Mouse (Mus musculus): ENCODE measurements around the gene Iqch. TPM values are rescaled to one million over a fixed set of nuclear protein-coding genes. Genes with fewer than 3 reads are reported as not detected.
"Not testable (repeated sequence)": the region's sequence is repeated elsewhere in the genome, so short reads cannot be mapped to it uniquely, and the experiment has no call there.

The Iqch gene
- polyA plus RNA-seq, 1 experiment: not detected

- WGBS: 54% methylated on average over 3 of the region's 3 CpGs
- no peak for DNase-seq
- no peaks in the 10 kb centered on the region for H3K27me3 ChIP-seq (ENCODE audit: control insufficient read depth, insufficient read depth, low read length)
- TF ChIP-seq POLR2A (IDR thresholded peaks at IDR 0.05; ENCODE audit: borderline replicate concordance, insufficient read depth, low read length): no peak
- no peak for TF ChIP-seq CTCF (IDR thresholded peaks at IDR 0.05; ENCODE audit: borderline replicate concordance, insufficient read depth, low read depth, low read length)
- no peak overlapping the region for H3K4me3 ChIP-seq (replicated peaks; ENCODE audit: insufficient read depth, low read depth, low read length)
- 0 out of 2 replicates have a peak, but pooled peaks cover 4% of the 10 kb centered on the region for H3K4me1 ChIP-seq (ENCODE audit: control insufficient read depth, insufficient read depth, low read length)
- H3K27ac ChIP-seq (ENCODE audit: insufficient read depth, low read length): no peak overlapping the region
Observed at GRCm38 (mm10) chr9:63555460-63555990, 46.8 kb downstream of the Iqch start.

- Histone ChIP-seq H3K4me1 (ENCODE audit: control insufficient read depth, insufficient read depth, low read length) (0 out of 2 replicates have a peak, but pooled peaks cover 4% of the 10 kb centered on the region), H3K27me3 (ENCODE audit: control insufficient read depth, insufficient read depth, low read length) (no peaks in the 10 kb centered on the region), H3K4me3 (replicated peaks; ENCODE audit: insufficient read depth, low read depth, low read length) (no peak overlapping the region), H3K27ac (ENCODE audit: insufficient read depth, low read length) (no peak overlapping the region)
- TF ChIP-seq POLR2A (IDR thresholded peaks at IDR 0.05; ENCODE audit: borderline replicate concordance, insufficient read depth, low read length) (no peak), CTCF (IDR thresholded peaks at IDR 0.05; ENCODE audit: borderline replicate concordance, insufficient read depth, low read depth, low read length) (no peak)
- no peak for DNase-seq
- WGBS: 62% methylated on average over 3 of the region's 3 CpGs
Observed at GRCm38 (mm10) chr9:63553628-63554027, 48.7 kb downstream of the Iqch start.

- 86% methylated on average over 6 of the region's 6 CpGs for WGBS
- not testable (repeated sequence) for H3K27ac ChIP-seq (ENCODE audit: insufficient read depth, low read length); H3K4me3 ChIP-seq (replicated peaks; ENCODE audit: insufficient read depth, low read depth, low read length); H3K27me3 ChIP-seq (ENCODE audit: control insufficient read depth, insufficient read depth, low read length); H3K4me1 ChIP-seq (ENCODE audit: control insufficient read depth, insufficient read depth, low read length); DNase-seq
Observed at GRCm38 (mm10) chr9:63550701-63551100, 51.6 kb downstream of the Iqch start.

GRCm38 (mm10) chr9:63548966-63549365, 53.3 kb downstream of the Iqch start:
- Histone ChIP-seq H3K4me1 (ENCODE audit: control insufficient read depth, insufficient read depth, low read length) (no peaks in the 10 kb centered on the region), H3K27ac (ENCODE audit: insufficient read depth, low read length) (no peak overlapping the region), H3K27me3 (ENCODE audit: control insufficient read depth, insufficient read depth, low read length) (no peaks in the 10 kb centered on the region), H3K4me3 (replicated peaks; ENCODE audit: insufficient read depth, low read depth, low read length) (no peak overlapping the region)
- TF ChIP-seq POLR2A (IDR thresholded peaks at IDR 0.05; ENCODE audit: borderline replicate concordance, insufficient read depth, low read length) (no peak), CTCF (IDR thresholded peaks at IDR 0.05; ENCODE audit: borderline replicate concordance, insufficient read depth, low read depth, low read length) (no peak)
- no peak for DNase-seq
- WGBS: 91% methylated on average over 5 of the region's 5 CpGs

- no peaks in the 10 kb centered on the region for H3K27me3 ChIP-seq (ENCODE audit: control insufficient read depth, insufficient read depth, low read length)
- no peak overlapping the region for H3K4me3 ChIP-seq (replicated peaks; ENCODE audit: insufficient read depth, low read depth, low read length)
- H3K4me1 ChIP-seq (ENCODE audit: control insufficient read depth, insufficient read depth, low read length): no peaks in the 10 kb centered on the region
- WGBS: 75% methylated on average over 7 of the region's 7 CpGs
- no peak overlapping the region for H3K27ac ChIP-seq (ENCODE audit: insufficient read depth, low read length)
- no peak for TF ChIP-seq CTCF (IDR thresholded peaks at IDR 0.05; ENCODE audit: borderline replicate concordance, insufficient read depth, low read depth, low read length)
- TF ChIP-seq POLR2A (IDR thresholded peaks at IDR 0.05; ENCODE audit: borderline replicate concordance, insufficient read depth, low read length): no peak
- DNase-seq: no peak
Observed at GRCm38 (mm10) chr9:63541926-63542325, 60.4 kb downstream of the Iqch start.

- no peak for DNase-seq
- WGBS: 75% methylated on average over 7 of the region's 7 CpGs
- no peak overlapping the region for H3K27ac ChIP-seq (ENCODE audit: insufficient read depth, low read length)
- no peaks in the 10 kb centered on the region for H3K4me1 ChIP-seq (ENCODE audit: control insufficient read depth, insufficient read depth, low read length)
- H3K4me3 ChIP-seq (replicated peaks; ENCODE audit: insufficient read depth, low read depth, low read length): no peak overlapping the region
- no peaks in the 10 kb centered on the region for H3K27me3 ChIP-seq (ENCODE audit: control insufficient read depth, insufficient read depth, low read length)
- TF ChIP-seq CTCF (IDR thresholded peaks at IDR 0.05; ENCODE audit: borderline replicate concordance, insufficient read depth, low read depth, low read length) (no peak), POLR2A (IDR thresholded peaks at IDR 0.05; ENCODE audit: borderline replicate concordance, insufficient read depth, low read length) (no peak)
Observed at GRCm38 (mm10) chr9:63541301-63541700, 61.0 kb downstream of the Iqch start.

- 0 out of 2 replicates have a peak, but pooled peaks cover 3% of the 10 kb centered on the region for H3K4me1 ChIP-seq (ENCODE audit: control insufficient read depth, insufficient read depth, low read length)
- TF ChIP-seq POLR2A (IDR thresholded peaks at IDR 0.05; ENCODE audit: borderline replicate concordance, insufficient read depth, low read length) (no peak), CTCF (IDR thresholded peaks at IDR 0.05; ENCODE audit: borderline replicate concordance, insufficient read depth, low read depth, low read length) (no peak)
- 86% methylated on average over 4 of the region's 4 CpGs for WGBS
- H3K4me3 ChIP-seq (replicated peaks; ENCODE audit: insufficient read depth, low read depth, low read length): no peak overlapping the region
- no peaks in the 10 kb centered on the region for H3K27me3 ChIP-seq (ENCODE audit: control insufficient read depth, insufficient read depth, low read length)
- DNase-seq: no peak
- no peak overlapping the region for H3K27ac ChIP-seq (ENCODE audit: insufficient read depth, low read length)
Observed at GRCm38 (mm10) chr9:63537489-63537888, 64.8 kb downstream of the Iqch start.

- 55% methylated on average over 6 of the region's 6 CpGs for WGBS
- DNase-seq: no peak
- 0 out of 2 replicates have a peak, but pooled peaks cover 3% of the 10 kb centered on the region for H3K4me1 ChIP-seq (ENCODE audit: control insufficient read depth, insufficient read depth, low read length)
Observed at GRCm38 (mm10) chr9:63535042-63535441, 67.3 kb downstream of the Iqch start.

More at GRCm38 (mm10) chr9:63535042-63535441, 67.3 kb downstream of the Iqch start:
- Histone ChIP-seq H3K27me3 (ENCODE audit: control insufficient read depth, insufficient read depth, low read length) (no peaks in the 10 kb centered on the region), H3K27ac (ENCODE audit: insufficient read depth, low read length) (no peak overlapping the region), H3K4me3 (replicated peaks; ENCODE audit: insufficient read depth, low read depth, low read length) (no peak overlapping the region)
- no peak for TF ChIP-seq CTCF (IDR thresholded peaks at IDR 0.05; ENCODE audit: borderline replicate concordance, insufficient read depth, low read depth, low read length)
